Mouse (Mus musculus) lung, embryonic 15.5 days (tissue): ENCODE measurements around the gene She. TPM values are rescaled to one million over a fixed set of nuclear protein-coding genes. Genes with fewer than 3 reads are reported as not detected.
A peak's percentile ranks its signal among the peaks of the same experiment; 100 is the strongest.

Experiments used
- ATAC-seq: fragments of 200-750 bp; cut with Nextera tagmentation; 2 replicates; pipeline ENCODE4 v1.8.0; 2017; ENCODE audit warnings: moderate number of reproducible peaks, borderline replicate concordance; ENCODE audit not compliant: low FRiP score, low TSS enrichment; ENCODE audit errors: extremely low read depth
- H3K27ac ChIP-seq: fragments of 300-500 bp; sonication (generic); 2 replicates; pipeline ENCODE4 v1.5.1; 2015; ENCODE audit warnings: moderate library complexity, mild to moderate bottlenecking, inconsistent platforms
- H3K27me3 ChIP-seq: fragments of 300-500 bp; sonication (generic); 2 replicates; pipeline ENCODE4 v1.6.1; 2015; ENCODE audit warnings: inconsistent platforms
- H3K36me3 ChIP-seq: fragments of 300-500 bp; sonication (generic); 2 replicates; pipeline ENCODE4 v1.6.1; 2015; ENCODE audit warnings: inconsistent platforms
- H3K4me1 ChIP-seq: fragments of 300-500 bp; sonication (generic); 2 replicates; pipeline ENCODE4 v1.6.1; 2015; ENCODE audit warnings: inconsistent platforms
- H3K4me2 ChIP-seq: fragments of 300-500 bp; sonication (generic); 2 replicates; pipeline ENCODE4 v1.6.1; 2015; ENCODE audit warnings: inconsistent platforms, mild to moderate bottlenecking, moderate library complexity
- H3K4me3 ChIP-seq: fragments of 300-500 bp; sonication (generic); 2 replicates; pipeline ENCODE4 v1.5.1; 2015; ENCODE audit warnings: mild to moderate bottlenecking, inconsistent platforms
- H3K9ac ChIP-seq: fragments of 300-500 bp; sonication (generic); 2 replicates; pipeline ENCODE4 v1.6.1; 2015; ENCODE audit warnings: inconsistent platforms
- H3K9me3 ChIP-seq: fragments of 300-500 bp; sonication (generic); 2 replicates; pipeline ENCODE4 v1.6.1; 2016; ENCODE audit warnings: inconsistent platforms
- WGBS: fragments of 180-500 bp; shearing (Covaris S2); methylation state at CpG from one replicate; pipeline ENCODE4 v1.1.7; 2015; 5-methylcytosine and 5-hydroxymethylcytosine counted together
- polyA plus RNA-seq: library from polyadenylated mRNA; unstranded; fragments of >200 nt; fragmentation: Nextera tagmentation; extraction: Ambion mirVana; gene quantifications from 2 replicates; pipeline ENCODE4 v1.2.1, GENCODE M21; 2015

Gene She
- polyA plus RNA-seq, 1 experiment from 2014 or later: 10.1 TPM

- Histone ChIP-seq H3K27ac (no peak overlapping the region), H3K27me3 (no peaks in the 10 kb centered on the region), H3K36me3 (no peaks in the 10 kb centered on the region), H3K4me1 (no peaks in the 10 kb centered on the region), H3K9me3 (no peaks in the 10 kb centered on the region), H3K9ac (no peak overlapping the region), H3K4me2 (no peak overlapping the region), H3K4me3 (no peak overlapping the region)
- 62% methylated on average over 5 of the region's 5 CpGs for WGBS
- no peak for ATAC-seq
Measured at GRCm38 (mm10) chr3:89800774-89801506, 30.2 kb upstream of the She start.

- no peak overlapping the region for H3K9ac ChIP-seq
- H3K9me3 ChIP-seq: no peaks in the 10 kb centered on the region
- H3K27ac ChIP-seq: no peak overlapping the region
- H3K36me3 ChIP-seq: no peaks in the 10 kb centered on the region
- no peak overlapping the region for H3K4me2 ChIP-seq
- no peak overlapping the region for H3K4me3 ChIP-seq
- no peaks in the 10 kb centered on the region for H3K4me1 ChIP-seq
- 10% methylated on average over 3 of the region's 3 CpGs for WGBS
- no peaks in the 10 kb centered on the region for H3K27me3 ChIP-seq
- no peak for ATAC-seq
Measured at GRCm38 (mm10) chr3:89801507-89801847, 29.7 kb upstream of the She start.

- Histone ChIP-seq H3K4me1 (no peaks in the 10 kb centered on the region), H3K27me3 (no peaks in the 10 kb centered on the region), H3K36me3 (no peaks in the 10 kb centered on the region), H3K9ac (no peak overlapping the region), H3K9me3 (no peaks in the 10 kb centered on the region), H3K4me2 (no peak overlapping the region), H3K4me3 (no peak overlapping the region), H3K27ac (no peak overlapping the region)
- no peak for ATAC-seq
- 65% methylated on average over 15 of the region's 15 CpGs for WGBS
Measured at GRCm38 (mm10) chr3:89802876-89803275, 28.3 kb upstream of the She start.

- WGBS: 43% methylated on average over 4 of the region's 4 CpGs
- H3K27ac ChIP-seq: no peak overlapping the region
Measured at GRCm38 (mm10) chr3:89805179-89805578, 26.0 kb upstream of the She start.

GRCm38 (mm10) chr3:89806751-89807150 lies 24.4 kb upstream of the She start:
- no peaks in the 10 kb centered on the region for H3K9me3 ChIP-seq
- H3K4me2 ChIP-seq: no peak overlapping the region
- H3K9ac ChIP-seq: no peak overlapping the region
- no peaks in the 10 kb centered on the region for H3K27me3 ChIP-seq
- H3K4me1 ChIP-seq: no peaks in the 10 kb centered on the region
- no peak overlapping the region for H3K27ac ChIP-seq
- ATAC-seq: no peak
- H3K36me3 ChIP-seq: no peaks in the 10 kb centered on the region
- no peak overlapping the region for H3K4me3 ChIP-seq
- WGBS: 93% methylated on average over 2 of the region's 2 CpGs

More at GRCm38 (mm10) chr3:89805179-89805578, 26.0 kb upstream of the She start:
- no peak for ATAC-seq
- Histone ChIP-seq H3K9me3 (no peaks in the 10 kb centered on the region), H3K36me3 (no peaks in the 10 kb centered on the region), H3K27me3 (no peaks in the 10 kb centered on the region), H3K4me3 (no peak overlapping the region), H3K9ac (no peak overlapping the region), H3K4me1 (no peaks in the 10 kb centered on the region), H3K4me2 (no peak overlapping the region)

- no peak overlapping the region for H3K9ac ChIP-seq
- no peak for ATAC-seq
- H3K36me3 ChIP-seq: no peaks in the 10 kb centered on the region
- no peaks in the 10 kb centered on the region for H3K4me1 ChIP-seq
- 93% methylated on average over 3 of the region's 3 CpGs for WGBS
- no peaks in the 10 kb centered on the region; the same call in 1 of the 2 replicates for H3K27me3 ChIP-seq
- no peaks in the 10 kb centered on the region for H3K9me3 ChIP-seq
- no peak overlapping the region for H3K4me2 ChIP-seq
- no peak overlapping the region for H3K27ac ChIP-seq
- no peak overlapping the region for H3K4me3 ChIP-seq
Measured at GRCm38 (mm10) chr3:89807171-89807570, 24.0 kb upstream of the She start.

GRCm38 (mm10) chr3:89807881-89808280 lies 23.3 kb upstream of the She start:
- WGBS: 63% methylated on average over 5 of the region's 5 CpGs
- no peak overlapping the region for H3K4me3 ChIP-seq
- H3K27me3 ChIP-seq: no peaks in the 10 kb centered on the region; the same call in 1 of the 2 replicates

GRCm38 (mm10) chr3:89808638-89809037 lies 22.5 kb upstream of the She start:
- Histone ChIP-seq H3K27me3 (no peaks in the 10 kb centered on the region; the same call in 1 of the 2 replicates), H3K4me3 (no peak overlapping the region), H3K9me3 (no peaks in the 10 kb centered on the region), H3K9ac (no peak overlapping the region), H3K27ac (no peak overlapping the region), H3K4me1 (no peaks in the 10 kb centered on the region), H3K4me2 (no peak overlapping the region), H3K36me3 (no peaks in the 10 kb centered on the region)
- peak; percentile 49; the same call in 1 of the 2 replicates for ATAC-seq
- WGBS: 34% methylated on average over 9 of the region's 9 CpGs

More at GRCm38 (mm10) chr3:89807881-89808280, 23.3 kb upstream of the She start:
- no peaks in the 10 kb centered on the region for H3K36me3 ChIP-seq
- no peak overlapping the region for H3K9ac ChIP-seq
- H3K9me3 ChIP-seq: no peaks in the 10 kb centered on the region
- no peak overlapping the region for H3K4me2 ChIP-seq
- no peak overlapping the region for H3K27ac ChIP-seq
- H3K4me1 ChIP-seq: no peaks in the 10 kb centered on the region
- ATAC-seq: no peak

GRCm38 (mm10) chr3:89810841-89811240 lies 20.3 kb upstream of the She start:
- Histone ChIP-seq H3K4me2 (no peak overlapping the region), H3K4me3 (no peak overlapping the region), H3K4me1 (no peaks in the 10 kb centered on the region), H3K9ac (no peak overlapping the region), H3K27ac (no peak overlapping the region), H3K36me3 (no peaks in the 10 kb centered on the region), H3K9me3 (no peaks in the 10 kb centered on the region), H3K27me3 (no peaks in the 10 kb centered on the region; the same call in none of the 2 replicates)
- no peak for ATAC-seq

- no peak overlapping the region for H3K4me3 ChIP-seq
- WGBS: 59% methylated on average over 3 of the region's 3 CpGs
- H3K4me1 ChIP-seq: no peaks in the 10 kb centered on the region
- H3K4me2 ChIP-seq: no peak overlapping the region
- no peaks in the 10 kb centered on the region; the same call in none of the 2 replicates for H3K27me3 ChIP-seq
- ATAC-seq: no peak
- H3K36me3 ChIP-seq: no peaks in the 10 kb centered on the region
- H3K9me3 ChIP-seq: no peaks in the 10 kb centered on the region
- no peak overlapping the region for H3K27ac ChIP-seq
- H3K9ac ChIP-seq: no peak overlapping the region
Measured at GRCm38 (mm10) chr3:89812166-89812565, 19.0 kb upstream of the She start.

GRCm38 (mm10) chr3:89814051-89814450 lies 17.1 kb upstream of the She start:
- Histone ChIP-seq H3K4me2 (no peak overlapping the region), H3K27ac (no peak overlapping the region), H3K4me1 (0 out of 2 replicates have a peak, but pooled peaks cover 3% of the 10 kb centered on the region), H3K27me3 (no peaks in the 10 kb centered on the region; the same call in none of the 2 replicates), H3K4me3 (no peak overlapping the region), H3K9me3 (no peaks in the 10 kb centered on the region), H3K9ac (no peak overlapping the region), H3K36me3 (no peaks in the 10 kb centered on the region)
- 70% methylated on average over 7 of the region's 7 CpGs for WGBS
- no peak for ATAC-seq

- no peak overlapping the region for H3K4me3 ChIP-seq
- no peak for ATAC-seq
- H3K4me1 ChIP-seq: 0 out of 2 replicates have a peak, but pooled peaks cover 5% of the 10 kb centered on the region
- no peak overlapping the region for H3K4me2 ChIP-seq
- WGBS: 57% methylated on average over 4 of the region's 4 CpGs
- no peaks in the 10 kb centered on the region for H3K36me3 ChIP-seq
- no peaks in the 10 kb centered on the region; the same call in none of the 2 replicates for H3K27me3 ChIP-seq
- no peak overlapping the region for H3K27ac ChIP-seq
- H3K9ac ChIP-seq: no peak overlapping the region
- H3K9me3 ChIP-seq: no peaks in the 10 kb centered on the region
Measured at GRCm38 (mm10) chr3:89817056-89817455, 14.1 kb upstream of the She start.
